Mouse (Mus musculus): Measurements from ENCODE around the gene Chkb. TPM values are rescaled to one million over a fixed set of nuclear protein-coding genes. Genes with fewer than 3 reads are reported as not detected.

Chkb gene
- polyA plus RNA-seq, 1 experiment from 2014 or later = 45.1 TPM

DNA sequence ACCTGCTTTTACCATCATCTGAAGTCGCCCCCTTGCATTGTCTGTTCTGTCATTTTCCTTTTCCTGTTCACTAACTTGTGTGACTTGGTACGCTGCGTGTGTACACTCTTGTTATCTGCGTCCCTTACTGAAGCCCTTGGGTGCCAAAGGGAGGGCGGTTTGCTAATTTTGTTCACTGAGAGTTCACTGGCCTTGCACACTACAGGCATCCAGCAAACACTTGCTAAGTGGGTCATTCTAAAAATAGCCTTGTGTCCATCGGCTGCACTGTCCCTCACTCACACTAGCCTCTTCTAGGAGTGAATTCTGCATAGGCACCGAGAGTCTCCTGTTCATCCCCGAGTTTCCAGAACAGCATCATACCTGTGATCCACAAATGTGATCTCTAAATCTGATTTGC lies 14.4 kb downstream of the Chkb start:
- Histone ChIP-seq H3K9me3 (no peaks in the 10 kb centered on the region), H3K36me3 (replicated peaks) (peaks cover 36% of the 10 kb centered on the region), H3K4me3 (no peak overlapping the region), H3K4me1 (no peaks in the 10 kb centered on the region), H3K27ac (no peak overlapping the region), H3K27me3 (ENCODE audit: poor library complexity, severe bottlenecking) (no peaks in the 10 kb centered on the region)
- no peak for DNase-seq (ENCODE audit: extremely low spot score, low spot score)
- WGBS = 90% methylated on average over 8 of the region's 8 CpGs

DNA sequence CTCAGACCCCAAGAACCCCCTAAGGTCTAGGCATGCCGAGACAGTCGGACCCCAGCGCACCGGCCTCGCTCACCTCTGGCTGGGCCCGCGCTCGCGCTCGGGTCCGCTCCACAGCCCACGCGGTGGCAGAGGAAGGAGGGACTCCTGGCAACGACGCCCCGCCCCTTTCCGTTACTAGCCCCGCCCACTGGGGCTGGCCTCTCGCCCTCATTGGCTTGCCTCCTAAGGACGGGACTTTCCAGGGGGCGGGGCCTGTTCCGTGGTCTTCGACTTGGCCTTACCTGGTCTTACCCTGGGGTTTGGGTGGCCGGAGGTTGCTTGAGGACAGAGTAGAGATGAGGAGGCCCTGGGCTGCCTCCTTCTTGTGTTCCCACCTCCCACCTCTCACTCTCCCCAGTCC lies 19.6 kb downstream of the Chkb start, which contains the start of gene Syce3:
Gene Syce3 (minus strand): TSS at position 386 of the 400 bp plus-strand sequence.
- H3K27me3 ChIP-seq (ENCODE audit: poor library complexity, severe bottlenecking) = no peaks in the 10 kb centered on the region
- DNase-seq (ENCODE audit: extremely low spot score, low spot score) = no peak
- no peak within 1 kb of the TSS for H3K4me3 ChIP-seq
- WGBS = 89% methylated on average over 24 of the region's 24 CpGs
- peaks cover 20% of the 10 kb centered on the region for H3K9me3 ChIP-seq
- H3K27ac ChIP-seq = no peak within 1 kb of the TSS
- no peaks in the 10 kb centered on the region for H3K4me1 ChIP-seq
- H3K36me3 ChIP-seq (replicated peaks) = no peaks in the 10 kb centered on the region

DNA sequence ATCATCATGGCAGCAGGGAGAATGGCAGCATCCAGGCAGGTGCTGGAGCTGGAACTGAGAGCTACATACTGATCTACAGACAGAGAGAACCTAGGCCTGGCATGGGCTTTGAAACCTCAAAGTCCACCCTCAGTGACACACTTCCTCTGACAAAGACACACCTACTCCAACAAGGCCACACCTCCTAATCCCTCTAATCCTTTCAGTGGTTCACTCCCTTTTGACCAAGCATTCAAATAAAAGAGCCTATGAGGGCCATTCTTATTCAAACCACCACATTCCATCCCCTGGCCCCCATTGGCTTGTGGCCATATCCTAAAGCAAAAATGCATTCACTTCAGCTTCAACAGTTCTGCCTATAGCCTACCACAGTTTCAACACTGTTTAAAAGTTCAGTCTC lies 23.0 kb downstream of the Chkb start:
- no peaks in the 10 kb centered on the region for H3K36me3 ChIP-seq (replicated peaks)
- no peak overlapping the region for H3K4me3 ChIP-seq
- peaks cover 20% of the 10 kb centered on the region for H3K9me3 ChIP-seq
- H3K27ac ChIP-seq = no peak overlapping the region
- no peaks in the 10 kb centered on the region for H3K4me1 ChIP-seq
- H3K27me3 ChIP-seq (ENCODE audit: poor library complexity, severe bottlenecking) = no peaks in the 10 kb centered on the region
- no peak for DNase-seq (ENCODE audit: extremely low spot score, low spot score)

DNA sequence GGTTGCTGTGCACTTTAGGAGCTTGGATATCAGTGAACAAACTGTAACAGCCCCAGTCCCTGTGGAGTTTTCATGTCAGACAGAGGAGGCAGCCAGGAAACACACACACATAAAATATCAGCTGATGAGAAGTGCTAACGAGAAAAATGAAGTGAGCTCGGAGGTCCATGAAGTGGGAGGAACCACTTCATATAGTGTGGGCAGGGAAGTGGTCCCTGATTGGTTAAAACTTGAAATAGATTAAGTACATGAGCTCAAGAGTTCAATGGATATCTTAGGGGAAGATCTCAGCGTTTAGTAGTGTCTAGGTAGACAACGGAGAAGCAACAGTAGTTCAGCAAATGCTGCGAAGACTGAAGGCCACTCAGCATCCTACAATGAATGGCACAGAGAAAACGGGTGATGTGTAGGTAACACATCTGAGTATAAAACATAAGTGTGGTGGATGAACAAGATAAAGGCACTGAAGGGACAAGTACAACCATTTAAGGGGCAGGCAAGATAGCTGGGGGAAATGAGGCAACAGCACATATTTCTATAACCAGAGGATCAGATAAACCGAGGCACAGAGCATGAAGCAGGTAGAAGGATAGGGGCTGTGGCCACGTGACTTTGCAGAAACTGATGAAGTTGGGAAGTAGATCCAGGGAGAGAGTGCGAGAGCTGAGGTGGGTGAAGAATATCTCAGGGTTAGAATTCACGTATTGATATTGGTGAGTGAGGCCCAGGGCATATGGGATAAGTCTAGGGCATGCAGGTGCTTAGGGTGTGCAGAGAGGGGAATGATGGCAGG lies 24.7 kb downstream of the Chkb start:
- no peaks in the 10 kb centered on the region for H3K27me3 ChIP-seq (ENCODE audit: poor library complexity, severe bottlenecking)
- H3K9me3 ChIP-seq = peaks cover 18% of the 10 kb centered on the region

DNA sequence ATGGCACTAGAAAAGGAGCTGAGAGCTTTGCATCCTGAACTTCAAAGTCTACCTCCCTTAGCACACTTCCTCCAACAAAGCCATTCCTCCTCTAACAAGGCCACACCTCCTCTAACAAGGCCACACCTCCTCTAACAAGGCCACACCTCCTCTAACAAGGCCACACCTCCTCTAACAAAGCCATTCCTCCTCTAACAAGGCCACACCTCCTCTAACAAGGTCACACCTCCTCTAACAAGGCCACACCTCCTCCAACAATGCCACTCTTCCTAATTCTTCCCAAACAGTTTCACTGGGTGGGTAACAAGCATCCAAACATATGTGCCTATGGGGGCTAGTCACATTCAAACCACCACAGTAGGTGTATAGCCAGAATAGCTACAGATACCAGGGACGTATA lies 27.2 kb downstream of the Chkb start:
- Histone ChIP-seq H3K36me3 (replicated peaks) (no peaks in the 10 kb centered on the region), H3K27me3 (ENCODE audit: poor library complexity, severe bottlenecking) (no peaks in the 10 kb centered on the region), H3K4me3 (no peak overlapping the region), H3K9me3 (peaks cover 4% of the 10 kb centered on the region), H3K4me1 (0 out of 2 replicates have a peak, but pooled peaks cover 3% of the 10 kb centered on the region), H3K27ac (no peak overlapping the region)
- no peak for DNase-seq (ENCODE audit: extremely low spot score, low spot score)
- WGBS = 84% methylated on average over 1 of the region's 1 CpGs

More for the DNA sequence above, 24.7 kb downstream of the Chkb start:
- WGBS = 89% methylated on average over 10 of the region's 10 CpGs
- Histone ChIP-seq H3K4me1 (no peaks in the 10 kb centered on the region), H3K27ac (no peak overlapping the region), H3K4me3 (no peak overlapping the region), H3K36me3 (replicated peaks) (no peaks in the 10 kb centered on the region)
- no peak for DNase-seq (ENCODE audit: extremely low spot score, low spot score)

DNA sequence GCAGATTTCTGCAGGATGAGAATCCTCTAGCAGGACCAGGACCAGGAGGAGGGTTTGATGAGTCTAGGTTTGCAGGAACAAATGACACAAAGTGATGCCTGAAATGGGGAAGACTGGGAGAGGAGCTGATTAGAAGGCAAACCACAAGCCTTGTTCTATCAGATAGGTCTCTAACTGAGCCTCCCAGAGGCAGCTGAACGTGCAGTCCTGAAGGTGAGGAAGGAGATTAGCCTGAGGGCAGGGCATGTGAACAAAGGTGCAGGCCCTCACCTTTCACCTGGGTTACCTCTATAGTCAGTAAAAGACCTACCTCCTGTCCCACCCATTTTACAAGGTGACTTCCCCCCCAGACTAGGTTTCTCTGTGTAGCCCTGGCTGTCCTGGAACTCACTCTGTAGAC lies 30.0 kb downstream of the Chkb start:
- WGBS = 53% methylated on average over 1 of the region's 1 CpGs
- Histone ChIP-seq H3K9me3 (no peaks in the 10 kb centered on the region), H3K36me3 (replicated peaks) (no peaks in the 10 kb centered on the region), H3K4me1 (0 out of 2 replicates have a peak, but pooled peaks cover 3% of the 10 kb centered on the region), H3K27ac (no peak overlapping the region), H3K27me3 (ENCODE audit: poor library complexity, severe bottlenecking) (no peaks in the 10 kb centered on the region), H3K4me3 (no peak overlapping the region)
- DNase-seq (ENCODE audit: extremely low spot score, low spot score) = no peak

DNA sequence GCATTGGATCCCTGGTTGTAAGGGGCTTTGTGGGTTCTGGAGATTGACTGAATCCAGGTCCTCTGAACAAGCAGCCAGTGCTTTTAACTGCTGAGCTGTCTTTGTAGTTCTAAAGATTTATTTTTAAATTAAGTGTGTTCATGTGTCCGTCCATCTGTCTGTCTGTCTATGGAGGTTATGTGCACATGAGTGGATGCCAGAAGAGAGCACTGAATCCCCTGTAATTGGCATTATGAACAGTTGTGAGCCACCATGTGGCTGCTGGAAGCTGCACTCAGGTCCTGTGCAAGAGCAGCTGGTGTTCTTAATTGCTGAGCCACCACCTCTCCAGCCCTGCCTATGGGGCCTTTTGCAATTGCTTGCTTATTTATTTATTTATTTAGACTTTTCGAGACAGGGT lies 31.6 kb downstream of the Chkb start:
- 81% methylated on average over 2 of the region's 2 CpGs for WGBS
- no peaks in the 10 kb centered on the region for H3K27me3 ChIP-seq (ENCODE audit: poor library complexity, severe bottlenecking)
- H3K27ac ChIP-seq = no peak overlapping the region
- H3K9me3 ChIP-seq = no peaks in the 10 kb centered on the region
- DNase-seq (ENCODE audit: extremely low spot score, low spot score) = no peak
- H3K4me1 ChIP-seq = 0 out of 2 replicates have a peak, but pooled peaks cover 3% of the 10 kb centered on the region
- H3K36me3 ChIP-seq (replicated peaks) = no peaks in the 10 kb centered on the region
- H3K4me3 ChIP-seq = no peak overlapping the region

DNA sequence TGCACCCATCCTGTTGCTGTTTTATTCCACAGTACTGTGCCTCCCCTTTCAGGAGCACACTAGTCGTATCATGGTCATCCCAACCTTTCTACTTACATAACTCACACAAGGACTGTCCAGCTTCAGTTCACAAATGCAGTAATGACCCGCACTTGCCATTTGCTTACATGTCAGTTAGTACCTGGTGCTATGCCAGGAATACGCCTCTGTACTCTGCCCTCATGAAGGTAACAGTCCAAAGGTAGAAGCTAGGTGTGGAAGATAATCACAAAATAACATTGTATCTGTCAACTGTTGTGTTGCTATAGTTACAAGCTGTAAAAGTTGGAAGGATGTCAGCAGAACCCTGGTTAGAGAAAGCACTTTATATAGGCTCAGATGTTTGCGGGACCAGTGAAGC lies 32.8 kb downstream of the Chkb start:
- Histone ChIP-seq H3K4me1 (0 out of 2 replicates have a peak, but pooled peaks cover 3% of the 10 kb centered on the region), H3K36me3 (replicated peaks) (no peaks in the 10 kb centered on the region), H3K9me3 (no peaks in the 10 kb centered on the region), H3K4me3 (no peak overlapping the region), H3K27ac (no peak overlapping the region), H3K27me3 (ENCODE audit: poor library complexity, severe bottlenecking) (no peaks in the 10 kb centered on the region)
- 87% methylated on average over 4 of the region's 4 CpGs for WGBS
- no peak for DNase-seq (ENCODE audit: extremely low spot score, low spot score)

DNA sequence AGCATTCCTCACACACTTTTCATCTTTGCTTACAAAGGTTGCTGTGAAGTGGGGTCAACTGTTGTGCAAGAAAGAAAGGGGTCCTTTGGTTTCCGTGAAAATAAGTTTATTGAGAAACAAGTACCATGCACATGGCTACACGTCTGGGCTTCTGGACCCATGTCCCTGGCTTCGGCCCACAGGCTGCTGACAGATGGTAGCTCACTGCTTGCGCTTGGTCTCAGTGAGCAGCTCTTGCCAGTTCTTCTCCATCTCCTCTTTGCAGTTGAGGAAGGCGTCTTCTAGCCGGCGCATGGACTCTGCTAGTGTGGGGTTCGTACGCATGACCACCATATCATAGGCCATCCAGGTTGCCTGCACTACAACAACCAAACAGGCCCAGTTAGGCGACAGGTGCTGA lies 39.6 kb downstream of the Chkb start:
- WGBS = 92% methylated on average over 10 of the region's 10 CpGs
- no peaks in the 10 kb centered on the region for H3K9me3 ChIP-seq
- no peak overlapping the region for H3K4me3 ChIP-seq
- H3K36me3 ChIP-seq (replicated peaks) = no peaks in the 10 kb centered on the region
- peaks cover 31% of the 10 kb centered on the region for H3K27me3 ChIP-seq (ENCODE audit: poor library complexity, severe bottlenecking)
- DNase-seq (ENCODE audit: extremely low spot score, low spot score) = no peak
- no peaks in the 10 kb centered on the region; the same call in 1 of the 2 replicates for H3K4me1 ChIP-seq
- H3K27ac ChIP-seq = no peak overlapping the region

DNA sequence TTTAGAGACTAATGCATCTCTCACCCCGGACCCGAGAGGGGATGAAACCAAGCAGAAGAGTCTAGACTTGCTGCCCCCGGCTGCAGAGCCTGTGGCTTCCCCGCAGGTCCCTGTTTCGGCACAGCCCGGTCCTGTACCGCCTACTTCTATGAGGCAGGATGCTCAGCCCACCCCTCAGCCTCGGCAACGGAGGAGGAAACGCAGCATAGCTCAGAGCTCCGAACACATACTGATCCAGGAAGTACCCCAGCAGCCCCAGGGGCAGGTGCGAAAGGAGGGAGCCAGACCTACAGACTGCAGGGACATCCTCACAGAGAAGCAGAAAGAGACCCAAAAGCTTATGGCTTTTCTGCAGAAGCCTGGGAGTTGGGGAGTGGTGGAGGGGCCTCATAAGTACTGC lies 42.6 kb downstream of the Chkb start:
- Histone ChIP-seq H3K36me3 (replicated peaks) (no peaks in the 10 kb centered on the region), H3K27me3 (ENCODE audit: poor library complexity, severe bottlenecking) (peaks cover 35% of the 10 kb centered on the region), H3K27ac (no peak overlapping the region), H3K4me1 (no peaks in the 10 kb centered on the region; the same call in 1 of the 2 replicates), H3K4me3 (no peak overlapping the region), H3K9me3 (no peaks in the 10 kb centered on the region)
- 47% methylated on average over 12 of the region's 12 CpGs for WGBS
- no peak for DNase-seq (ENCODE audit: extremely low spot score, low spot score)

DNA sequence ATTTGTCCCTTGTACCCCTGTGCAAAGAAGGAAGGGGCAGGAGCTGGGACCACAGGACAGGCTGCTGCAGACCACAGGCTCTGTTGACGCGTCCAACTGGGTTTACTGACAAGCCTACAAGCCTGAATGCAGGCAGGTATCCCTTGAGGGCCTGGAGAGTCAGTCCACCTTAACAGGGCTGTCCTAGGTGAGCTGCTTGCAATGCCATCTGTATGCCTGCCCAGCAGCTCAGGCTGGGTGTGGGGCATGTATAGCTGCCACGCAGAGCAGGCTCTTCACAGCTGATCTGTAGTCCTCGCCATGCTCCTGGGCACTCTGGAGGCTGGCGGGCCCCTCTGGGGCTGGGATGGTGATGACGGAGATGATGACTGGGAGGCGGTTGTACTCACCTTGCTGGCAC lies 45.1 kb downstream of the Chkb start, which contains the start of gene Klhdc7b:
Gene Klhdc7b (plus strand): TSS at position 301 of the 400 bp plus-strand sequence.
- WGBS = 94% methylated on average over 7 of the region's 7 CpGs
- H3K27me3 ChIP-seq (ENCODE audit: poor library complexity, severe bottlenecking) = peaks cover 59% of the 10 kb centered on the region
- H3K36me3 ChIP-seq (replicated peaks) = no peaks in the 10 kb centered on the region
- no peak within 1 kb of the TSS for H3K4me3 ChIP-seq
- no peaks in the 10 kb centered on the region for H3K9me3 ChIP-seq
- H3K4me1 ChIP-seq = peaks cover under 1% of the 10 kb centered on the region
- no peak within 1 kb of the TSS for H3K27ac ChIP-seq
- no peak for DNase-seq (ENCODE audit: extremely low spot score, low spot score)

DNA sequence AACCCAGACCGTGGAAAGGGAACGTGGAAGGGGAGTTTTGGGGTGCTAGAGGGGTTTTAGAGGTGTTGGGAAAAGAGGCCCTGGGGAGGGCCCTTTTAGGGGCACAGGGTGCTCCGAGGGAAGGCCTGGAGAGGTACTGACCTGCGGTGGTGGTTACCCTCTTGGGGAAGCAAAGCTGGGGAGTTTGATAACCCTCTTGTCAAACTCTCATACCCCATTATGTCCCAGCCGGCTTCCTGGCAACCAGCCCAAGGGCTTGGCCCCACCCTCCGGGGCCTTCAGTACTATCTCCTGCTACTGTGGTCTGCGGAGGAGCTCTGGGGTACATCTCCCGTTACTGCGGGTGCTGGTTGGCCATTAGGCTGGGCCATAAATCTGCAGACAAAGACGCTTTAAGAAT lies 50.3 kb downstream of the Chkb start:
- WGBS = 14% methylated on average over 10 of the region's 10 CpGs
- Histone ChIP-seq H3K4me1 (peaks cover 35% of the 10 kb centered on the region), H3K36me3 (replicated peaks) (no peaks in the 10 kb centered on the region), H3K4me3 (peak overlapping the region; percentile 53), H3K27me3 (ENCODE audit: poor library complexity, severe bottlenecking) (peaks cover 79% of the 10 kb centered on the region), H3K27ac (no peak overlapping the region), H3K9me3 (no peaks in the 10 kb centered on the region)
- DNase-seq (ENCODE audit: extremely low spot score, low spot score) = no peak

DNA sequence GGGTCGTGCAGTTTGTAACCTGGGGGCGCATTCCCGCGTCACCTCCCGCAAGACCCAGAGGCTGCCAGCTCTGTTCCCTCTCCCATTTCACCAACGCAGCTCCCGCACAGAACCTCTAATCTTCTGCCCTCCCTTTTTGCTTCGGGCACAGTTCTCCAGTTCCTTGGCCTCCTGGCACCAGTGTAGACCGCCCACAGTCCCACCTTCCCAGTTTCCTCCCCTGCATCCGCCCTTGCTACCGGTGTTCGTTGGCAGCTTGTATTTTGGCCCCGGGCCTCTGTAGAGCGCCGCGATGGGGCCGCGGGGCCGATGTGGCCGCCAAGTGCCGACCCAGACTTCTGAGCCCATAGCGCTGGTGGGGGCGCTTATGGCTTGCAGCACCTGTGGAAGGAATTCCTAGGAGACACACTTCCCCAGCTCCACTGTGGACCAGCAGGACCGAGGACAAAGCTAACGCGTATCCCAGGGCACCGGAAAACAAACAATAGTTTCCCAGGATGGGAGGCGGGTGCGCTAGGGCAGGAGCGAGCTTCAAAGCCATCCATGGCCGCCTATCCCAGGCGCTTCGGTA lies 50.8 kb downstream of the Chkb start, which contains the start of gene Odf3b:
Gene Odf3b (minus strand): TSS at position 452 of the 571 bp plus-strand sequence.
- peak; percentile 55 for DNase-seq (ENCODE audit: extremely low spot score, low spot score)
- Histone ChIP-seq H3K4me1 (peaks cover 39% of the 10 kb centered on the region), H3K9me3 (no peaks in the 10 kb centered on the region), H3K36me3 (replicated peaks) (no peaks in the 10 kb centered on the region), H3K4me3 (peak within 1 kb of the TSS; percentile 53), H3K27me3 (ENCODE audit: poor library complexity, severe bottlenecking) (peaks cover 80% of the 10 kb centered on the region), H3K27ac (peak within 1 kb of the TSS; percentile 65)
- WGBS = under 1% methylated on average over 33 of the region's 33 CpGs
